Mouse (Mus musculus): ENCODE measurements around the gene Srrd.

The Srrd gene

GRCm38 (mm10) chr5:112342463-112343204, at the start of gene Srrd, which contains the start of gene Hps4:
Gene Srrd (minus strand): TSS chr5:112343040.
Gene Hps4 (plus strand): TSS chr5:112343083.
- DNase-seq (ENCODE audit: low spot score in 2 of 2) = peak; percentile 87 to 88

GRCm38 (mm10) chr5:112391676-112392323, 49.0 kb upstream of the Srrd start:
- DNase-seq (ENCODE audit: low spot score in 2 of 2) = peak; percentile 20 to 21

GRCm38 (mm10) chr5:112391002-112391401, 48.2 kb upstream of the Srrd start:
- DNase-seq (ENCODE audit: low spot score in 2 of 2) = no peak

GRCm38 (mm10) chr5:112389352-112389751, 46.5 kb upstream of the Srrd start:
- peak; percentile 43 to 57 for DNase-seq (ENCODE audit: low spot score in 2 of 2)

- DNase-seq (ENCODE audit: low spot score in 2 of 2) = no peak
Observed at GRCm38 (mm10) chr5:112385973-112386372, 43.1 kb upstream of the Srrd start.

- DNase-seq (ENCODE audit: low spot score in 2 of 2) = no peak
Observed at GRCm38 (mm10) chr5:112384805-112385472, 42.1 kb upstream of the Srrd start.

GRCm38 (mm10) chr5:112382641-112383330, 39.9 kb upstream of the Srrd start:
- DNase-seq (ENCODE audit: low spot score in 2 of 2) = peak; percentile 59 to 71

- no peak for DNase-seq (ENCODE audit: low spot score in 2 of 2)
Observed at GRCm38 (mm10) chr5:112382042-112382441, 39.2 kb upstream of the Srrd start.

GRCm38 (mm10) chr5:112381154-112381553, 38.3 kb upstream of the Srrd start:
- no peak for DNase-seq (ENCODE audit: low spot score in 2 of 2)

GRCm38 (mm10) chr5:112378716-112379115, 35.9 kb upstream of the Srrd start:
- no peak for DNase-seq (ENCODE audit: low spot score in 2 of 2)

GRCm38 (mm10) chr5:112377380-112377779, 34.5 kb upstream of the Srrd start:
- DNase-seq (ENCODE audit: low spot score in 2 of 2) = peak in 1 of 2 experiments; percentile 34

- no peak for DNase-seq (ENCODE audit: low spot score in 2 of 2)
Observed at GRCm38 (mm10) chr5:112376111-112376510, 33.3 kb upstream of the Srrd start.

- DNase-seq (ENCODE audit: low spot score in 2 of 2) = peak; percentile 71 to 78
Observed at GRCm38 (mm10) chr5:112371933-112372332, 29.1 kb upstream of the Srrd start.

- DNase-seq (ENCODE audit: low spot score in 2 of 2) = no peak
Observed at GRCm38 (mm10) chr5:112370236-112370813, 27.5 kb upstream of the Srrd start.

- no peak for DNase-seq (ENCODE audit: low spot score in 2 of 2)
Observed at GRCm38 (mm10) chr5:112369326-112369725, 26.5 kb upstream of the Srrd start.

GRCm38 (mm10) chr5:112368666-112369065, 25.8 kb upstream of the Srrd start:
- no peak for DNase-seq (ENCODE audit: low spot score in 2 of 2)

- DNase-seq (ENCODE audit: low spot score in 2 of 2) = no peak
Observed at GRCm38 (mm10) chr5:112367929-112368328, 25.1 kb upstream of the Srrd start.

- DNase-seq (ENCODE audit: low spot score in 2 of 2) = no peak
Observed at GRCm38 (mm10) chr5:112367338-112367737, 24.5 kb upstream of the Srrd start.

- no peak for DNase-seq (ENCODE audit: low spot score in 2 of 2)
Observed at GRCm38 (mm10) chr5:112366879-112367278, 24.0 kb upstream of the Srrd start.

GRCm38 (mm10) chr5:112364184-112364797, 21.5 kb upstream of the Srrd start:
- DNase-seq (ENCODE audit: low spot score in 2 of 2) = no peak

- DNase-seq (ENCODE audit: low spot score in 2 of 2) = no peak
Observed at GRCm38 (mm10) chr5:112360077-112360476, 17.2 kb upstream of the Srrd start.
